ENCODE assay signal across 9 mouse cellular contexts in genomic region chr3:102309756-102310155, GRCm38 (mm10).
DNase-seq lines count a peak whose midpoint lies in the region; ATAC-seq and TF ChIP-seq lines count a peak whose summit lies in the region.
"Had no signal": no experiment of that assay in that cellular context is flagged by ENCODE, and none has a peak within 500 bp of the region (broad histone marks: within the 10 kb centered on the region; RNA-seq: fewer than 3 reads in every experiment).

No protein-coding gene starts in this region.

- peak; percentile 54 for DNase-seq in forebrain, embryonic 10.5 days (ENCODE audit: extremely low spot score, low spot score)
- peak; percentile 28 to 31 for DNase-seq in cerebellum, adult 18-20 months
- peak; percentile 34 to 54 for DNase-seq in frontal cortex, postnatal 14 days (ENCODE audit: low spot score in 2 of 2)
- DNase-seq in left cerebral cortex, adult 2 months (ENCODE audit: extremely low spot score in 1 of 2, low spot score in 2 of 2), result peak; percentile 51 to 67
- DNase-seq in midbrain, postnatal 0 days (ENCODE audit: low spot score), result peak; percentile 48
- DNase-seq in thymus, postnatal 25 days, result peak; percentile 6

- intact Hi-C loops in left cerebral cortex, adult 2 months (cut with DNase I), result loop anchor here (2.0 to 5.0 kb wide), 2 partner anchors 381 to 493 kb away; no protein-coding TSS in a partner anchor

- H3K27me3 ChIP-seq in forebrain, embryonic 10.5 days (ENCODE audit: poor library complexity, severe bottlenecking), result no peaks in the 10 kb centered on the region
- no peaks in the 10 kb centered on the region for H3K27me3 ChIP-seq in forebrain, embryonic 16.5 days (replicated peaks; ENCODE audit: control insufficient read depth, insufficient read depth, low read length)
- H3K27me3 ChIP-seq in intestine, embryonic 15.5 days (replicated peaks), result no peaks in the 10 kb centered on the region
- H3K27me3 ChIP-seq in midbrain, postnatal 0 days (ENCODE audit: insufficient read depth, low read length), result no peaks in the 10 kb centered on the region
- H3K27me3 ChIP-seq: liver, embryonic 15.5 days had no signal

- no peak overlapping the region for H3K27ac ChIP-seq in forebrain, embryonic 10.5 days
- H3K27ac ChIP-seq in forebrain, embryonic 16.5 days (ENCODE audit: low read length), result no peak overlapping the region
- no peak overlapping the region for H3K27ac ChIP-seq in intestine, embryonic 15.5 days
- H3K27ac ChIP-seq in left cerebral cortex, adult 2 months, result no peak overlapping the region
- H3K27ac ChIP-seq in midbrain, postnatal 0 days (ENCODE audit: low read depth, low read length), result no peak overlapping the region
- H3K27ac ChIP-seq: liver, embryonic 15.5 days had no signal

- H3K36me3 ChIP-seq in forebrain, embryonic 10.5 days (replicated peaks), result no peaks in the 10 kb centered on the region
- H3K36me3 ChIP-seq in forebrain, embryonic 16.5 days (ENCODE audit: control insufficient read depth, insufficient read depth), result no peaks in the 10 kb centered on the region
- no peaks in the 10 kb centered on the region for H3K36me3 ChIP-seq in intestine, embryonic 15.5 days
- no peaks in the 10 kb centered on the region for H3K36me3 ChIP-seq in midbrain, postnatal 0 days (ENCODE audit: insufficient read depth, low read length)
- H3K36me3 ChIP-seq: liver, embryonic 15.5 days had no signal

- 0 out of 2 replicates have a peak, but pooled peaks cover 4% of the 10 kb centered on the region for H3K4me1 ChIP-seq in forebrain, embryonic 10.5 days
- no peaks in the 10 kb centered on the region for H3K4me1 ChIP-seq in forebrain, embryonic 16.5 days (replicated peaks; ENCODE audit: control insufficient read depth, insufficient read depth, low read length)
- no peaks in the 10 kb centered on the region for H3K4me1 ChIP-seq in intestine, embryonic 15.5 days (replicated peaks)
- H3K4me1 ChIP-seq in midbrain, postnatal 0 days (ENCODE audit: insufficient read depth, low read length), result no peaks in the 10 kb centered on the region
- H3K4me1 ChIP-seq: liver, embryonic 15.5 days had no signal

- H3K9ac ChIP-seq in forebrain, embryonic 16.5 days (replicated peaks; ENCODE audit: low read depth, low read length), result no peak overlapping the region
- H3K9ac ChIP-seq in intestine, embryonic 15.5 days, result no peak overlapping the region
- H3K9ac ChIP-seq in midbrain, postnatal 0 days (replicated peaks; ENCODE audit: low read length, poor library complexity, severe bottlenecking), result no peak overlapping the region
- H3K9ac ChIP-seq: liver, embryonic 15.5 days had no signal

- no peak for ATAC-seq in forebrain, embryonic 16.5 days
- peak; percentile 68 for ATAC-seq in intestine, embryonic 15.5 days
- no peak for ATAC-seq in midbrain, postnatal 0 days (ENCODE audit: low FRiP score)

- TF ChIP-seq CTCF in left cerebral cortex, adult 2 months (IDR thresholded peaks at IDR 0.05), result peak; percentile 84
- TF ChIP-seq CTCF in midbrain, postnatal 0 days (IDR thresholded peaks at IDR 0.05), result peak; percentile 67

- no peak overlapping the region for H3K4me2 ChIP-seq in forebrain, embryonic 16.5 days (ENCODE audit: low read length)
- H3K4me2 ChIP-seq in intestine, embryonic 15.5 days (replicated peaks), result no peak overlapping the region
- H3K4me2 ChIP-seq in midbrain, postnatal 0 days (ENCODE audit: low read depth, low read length, poor library complexity, severe bottlenecking), result no peak overlapping the region
- H3K4me2 ChIP-seq: liver, embryonic 15.5 days had no signal

- H3K4me3 ChIP-seq in forebrain, embryonic 10.5 days, result no peak overlapping the region
- H3K4me3 ChIP-seq in forebrain, embryonic 16.5 days (replicated peaks; ENCODE audit: low read length), result no peak overlapping the region
- no peak overlapping the region for H3K4me3 ChIP-seq in intestine, embryonic 15.5 days (replicated peaks)
- H3K4me3 ChIP-seq in left cerebral cortex, adult 2 months, result no peak overlapping the region
- no peak overlapping the region for H3K4me3 ChIP-seq in midbrain, postnatal 0 days (ENCODE audit: low read depth, low read length)
- H3K4me3 ChIP-seq: liver, embryonic 15.5 days had no signal

- 30% methylated on average over 9 of the region's 9 CpGs for WGBS in forebrain, embryonic 10.5 days
- WGBS in forebrain, embryonic 16.5 days, result 25% methylated on average over 9 of the region's 9 CpGs
- 21% methylated on average over 9 of the region's 9 CpGs for WGBS in intestine, embryonic 15.5 days
- 20% methylated on average over 8 of the region's 9 CpGs for WGBS in midbrain, postnatal 0 days

- H3K9me3 ChIP-seq in forebrain, embryonic 10.5 days, result no peaks in the 10 kb centered on the region
- no peaks in the 10 kb centered on the region for H3K9me3 ChIP-seq in forebrain, embryonic 16.5 days (ENCODE audit: control insufficient read depth, low read length)
- H3K9me3 ChIP-seq in intestine, embryonic 15.5 days, result no peaks in the 10 kb centered on the region
- no peaks in the 10 kb centered on the region for H3K9me3 ChIP-seq in midbrain, postnatal 0 days (ENCODE audit: low read length)
- H3K9me3 ChIP-seq: liver, embryonic 15.5 days had no signal

Comparison
In these comparisons a context has a peak if more than half of its experiments do, and no peak if none do; other contexts are left out.
1. DNase-seq: peak in every context shown above with its lines; median percentile 59 in left cerebral cortex, adult 2 months; 54 in forebrain, embryonic 10.5 days; 48 in midbrain, postnatal 0 days; 44 in frontal cortex, postnatal 14 days; 30 in cerebellum, adult 18-20 months; 6 in thymus, postnatal 25 days.